Mouse (Mus musculus): ENCODE measurements around the gene Fam129b.

- TF ChIP-seq CTCF (IDR thresholded peaks at IDR 0.05; ENCODE audit: low read depth): no peak
- TF ChIP-seq EP300 (IDR thresholded peaks at IDR 0.05; ENCODE audit: low read depth): no peak
Observed at GRCm38 (mm10) chr2:32921801-32922380, 46.0 kb downstream of the Fam129b start.

All from liver, postnatal 0 days (tissue).